Mouse (Mus musculus): ENCODE results near the gene Zfp335. TPM values are rescaled to one million over a fixed set of nuclear protein-coding genes. Genes with fewer than 3 reads are reported as not detected.
A peak's percentile ranks its signal among the peaks of the same experiment; 100 is the strongest.

Zfp335 gene
- total RNA-seq (2015; ENCODE audit: low replicate concordance) (13.4 and 17.9 TPM in 2 replicates), total RNA-seq (2017; ENCODE audit: low replicate concordance) (9.9 and 10.3 TPM in 2 replicates)

DNA sequence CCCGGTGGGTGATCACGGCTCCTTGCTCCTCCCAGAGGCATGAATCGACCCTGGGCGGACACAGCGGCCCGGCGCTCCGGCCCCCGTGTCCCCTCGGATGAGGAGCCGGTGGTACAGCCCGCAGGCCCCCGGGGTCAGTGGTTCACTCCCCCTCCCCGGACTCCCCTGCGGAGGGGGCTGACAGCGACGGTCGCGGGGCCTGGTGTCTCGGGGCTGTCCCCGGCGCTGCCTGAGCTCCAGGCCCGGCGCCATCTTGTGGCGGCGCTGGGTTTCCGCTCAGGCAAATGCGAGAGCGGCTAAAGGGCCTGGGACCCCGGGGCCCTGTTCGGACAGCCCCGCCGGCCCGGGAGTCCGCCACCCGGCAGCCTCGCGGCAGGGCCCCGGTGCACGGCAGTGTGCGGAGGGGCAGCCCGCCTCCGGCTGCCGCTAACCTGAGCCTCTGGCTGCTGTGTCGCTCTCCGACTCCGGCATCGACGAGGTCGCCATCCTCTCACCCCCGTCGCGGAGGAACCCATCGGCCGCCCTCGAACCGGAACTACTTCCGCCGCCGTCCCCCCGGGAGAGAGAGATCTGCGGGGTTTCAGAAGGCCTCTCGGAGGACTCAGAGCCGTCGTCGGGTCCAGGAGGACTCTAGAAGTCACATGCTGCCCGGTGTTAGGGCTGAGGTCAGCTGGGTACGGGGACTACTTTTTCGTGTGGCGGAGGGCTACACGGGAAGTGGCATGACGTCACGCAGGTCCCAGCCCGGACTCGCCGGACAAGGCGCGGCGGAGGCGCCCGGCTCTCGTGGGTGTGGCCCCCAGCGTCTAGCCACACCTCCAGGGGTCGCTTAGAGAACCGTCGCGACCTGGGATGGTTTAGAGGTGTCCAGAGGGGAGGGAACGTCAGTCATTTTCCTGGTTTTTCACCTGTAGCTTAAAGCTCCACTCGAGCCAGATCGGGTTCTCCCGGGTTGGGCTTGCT lies at the start of gene Zfp335:
TSS of gene Zfp335 (minus strand) at position 672 of the 963 bp plus-strand sequence.
- ATAC-seq (replicated peaks; ENCODE audit: low FRiP score, poor library complexity, severe bottlenecking): peak; percentile 82

- ATAC-seq (replicated peaks; ENCODE audit: low FRiP score, poor library complexity, severe bottlenecking): no peak; the same call in 1 of the 2 replicates
Measured at GRCm38 (mm10) chr2:164960716-164961441, 49.3 kb upstream of the Zfp335 start, which contains the start of gene Slc12a5. Slc12a5 (plus strand) TSS chr2:164960802.

DNA sequence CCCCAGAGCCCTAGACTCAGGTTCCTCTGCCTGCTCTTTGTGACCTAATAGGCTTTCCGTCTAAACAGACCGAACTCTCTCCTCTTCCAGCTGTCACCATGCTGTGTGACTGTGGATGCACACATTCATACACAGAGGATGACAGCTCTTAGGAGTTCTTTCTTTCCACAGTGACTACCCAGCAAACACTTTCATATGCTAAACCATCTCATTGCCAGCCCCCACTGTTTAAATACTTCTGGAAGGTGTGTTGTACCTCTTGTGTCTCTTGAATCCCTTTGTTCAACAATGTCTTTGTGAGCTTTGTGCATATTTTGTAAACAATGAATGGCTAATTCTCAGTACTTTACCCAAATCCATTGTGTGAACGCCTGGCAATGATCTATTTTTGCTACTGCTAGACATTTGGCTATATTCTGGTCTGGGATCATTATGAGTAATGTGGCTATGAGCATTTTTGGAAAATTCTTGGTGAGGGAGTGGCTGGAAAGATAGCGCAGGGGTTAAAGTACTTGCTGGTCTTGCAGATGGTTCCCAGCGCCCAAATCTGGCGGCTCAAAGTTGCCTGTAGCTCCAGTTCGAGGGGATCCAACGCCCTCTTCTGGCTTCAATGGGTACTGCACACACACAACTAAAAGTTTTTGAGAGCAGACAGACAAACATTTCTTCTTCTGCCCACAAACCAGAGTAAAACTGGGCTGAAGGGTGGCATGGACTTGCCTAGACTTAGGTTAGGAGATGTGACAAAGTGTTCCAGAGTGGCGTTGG lies 46.2 kb upstream of the Zfp335 start:
- no peak for ATAC-seq (replicated peaks; ENCODE audit: low FRiP score, poor library complexity, severe bottlenecking)

DNA sequence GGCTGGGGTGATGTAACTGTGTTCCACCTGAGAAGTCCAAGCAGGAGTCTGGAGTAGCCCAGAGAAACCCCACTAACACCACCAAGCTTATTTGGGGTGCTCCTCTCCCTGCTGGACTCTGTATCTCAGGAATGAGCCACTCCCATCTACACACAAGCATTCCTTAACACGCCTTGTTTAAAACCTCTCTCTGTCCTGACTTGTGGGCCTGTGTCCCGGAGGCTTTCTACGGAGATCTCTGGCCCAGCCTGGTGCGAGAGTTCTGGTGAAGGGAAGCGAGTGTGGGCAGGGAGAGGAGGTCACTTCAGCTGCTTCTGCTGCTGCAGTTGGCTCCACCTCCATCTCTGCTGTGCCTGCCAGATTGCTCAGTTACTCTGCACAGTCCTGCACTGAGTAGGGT lies 44.6 kb upstream of the Zfp335 start:
- no peak for ATAC-seq (replicated peaks; ENCODE audit: low FRiP score, poor library complexity, severe bottlenecking)

GRCm38 (mm10) chr2:164955725-164956124 lies 44.2 kb upstream of the Zfp335 start:
- no peak for ATAC-seq (replicated peaks; ENCODE audit: low FRiP score, poor library complexity, severe bottlenecking)

DNA sequence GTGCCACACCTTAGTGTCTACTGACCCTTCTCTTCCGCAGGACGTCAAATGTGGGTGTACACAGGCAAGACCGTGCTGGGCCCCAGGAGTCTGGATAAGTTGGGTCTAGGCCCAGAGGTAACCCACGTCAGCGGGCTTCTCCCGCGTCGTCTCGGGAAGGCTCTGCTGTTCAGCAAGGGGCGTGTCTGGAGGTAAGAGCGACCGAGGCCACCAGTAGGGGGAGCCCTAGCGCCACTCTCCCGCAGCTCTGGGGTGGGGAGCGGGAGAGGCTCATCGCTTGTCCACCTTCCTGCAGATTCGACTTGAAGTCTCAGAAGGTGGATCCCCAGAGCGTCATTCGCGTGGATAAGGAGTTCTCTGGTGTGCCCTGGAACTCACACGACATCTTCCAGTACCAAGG lies 41.7 kb upstream of the Zfp335 start:
- peak; percentile 73 for ATAC-seq (replicated peaks; ENCODE audit: low FRiP score, poor library complexity, severe bottlenecking)

DNA sequence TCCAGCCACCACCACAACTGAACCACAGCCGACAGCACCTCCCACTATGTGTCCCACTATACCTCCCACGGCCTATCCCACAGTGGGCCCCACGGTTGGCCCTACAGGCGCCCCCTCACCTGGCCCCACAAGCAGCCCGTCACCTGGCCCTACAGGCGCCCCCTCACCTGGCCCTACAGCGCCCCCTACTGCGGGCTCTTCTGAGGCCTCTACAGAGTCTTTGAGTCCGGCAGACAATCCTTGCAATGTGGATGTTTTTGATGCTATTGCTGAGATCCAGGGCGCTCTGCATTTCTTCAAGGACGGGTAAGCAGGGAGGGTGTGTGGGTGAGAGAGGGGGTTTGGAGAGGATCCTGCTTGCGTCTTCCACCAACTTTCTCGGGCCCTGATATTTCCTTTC lies 40.9 kb upstream of the Zfp335 start:
- ATAC-seq (replicated peaks; ENCODE audit: low FRiP score, poor library complexity, severe bottlenecking): no peak

DNA sequence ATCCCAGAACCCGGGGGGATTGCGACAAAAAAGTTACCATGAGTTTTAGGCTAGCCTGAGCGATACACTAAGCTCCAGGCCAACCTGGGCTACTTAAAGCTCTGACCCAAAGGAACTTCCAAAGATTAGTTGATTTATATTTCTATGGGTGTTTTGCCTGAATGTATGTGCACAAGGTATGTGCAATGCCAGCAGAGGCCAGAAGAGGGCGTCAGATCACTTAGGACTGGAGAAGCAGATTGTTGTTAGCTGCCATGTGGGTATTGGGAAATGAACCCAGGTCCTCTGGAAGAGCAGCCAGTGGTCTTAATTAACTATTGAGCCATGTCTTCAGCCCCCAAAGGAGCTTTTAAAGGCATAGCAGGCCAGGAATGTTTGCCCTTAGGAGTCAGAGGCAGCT lies 40.2 kb upstream of the Zfp335 start:
- no peak for ATAC-seq (replicated peaks; ENCODE audit: low FRiP score, poor library complexity, severe bottlenecking)

DNA sequence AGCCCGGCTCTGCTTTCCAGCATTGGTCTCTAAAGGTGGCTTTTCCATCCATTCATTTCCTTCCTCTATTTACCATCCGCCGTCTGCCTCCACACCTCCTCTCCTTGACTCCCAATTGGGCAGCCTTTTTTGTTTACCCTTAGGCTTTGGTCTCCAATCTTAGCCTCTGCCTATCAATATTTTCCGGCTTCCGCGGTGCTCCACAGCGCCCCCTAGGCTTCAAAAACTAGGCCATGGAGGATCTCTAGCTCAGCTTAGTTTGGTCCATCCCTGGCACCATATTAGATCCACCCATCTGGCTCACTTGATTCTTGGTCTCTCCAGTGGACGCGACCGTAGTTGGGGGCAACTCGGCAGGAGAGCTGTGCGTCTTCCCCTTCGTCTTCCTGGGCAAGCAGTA lies 38.9 kb upstream of the Zfp335 start:
- ATAC-seq (replicated peaks; ENCODE audit: low FRiP score, poor library complexity, severe bottlenecking): no peak

DNA sequence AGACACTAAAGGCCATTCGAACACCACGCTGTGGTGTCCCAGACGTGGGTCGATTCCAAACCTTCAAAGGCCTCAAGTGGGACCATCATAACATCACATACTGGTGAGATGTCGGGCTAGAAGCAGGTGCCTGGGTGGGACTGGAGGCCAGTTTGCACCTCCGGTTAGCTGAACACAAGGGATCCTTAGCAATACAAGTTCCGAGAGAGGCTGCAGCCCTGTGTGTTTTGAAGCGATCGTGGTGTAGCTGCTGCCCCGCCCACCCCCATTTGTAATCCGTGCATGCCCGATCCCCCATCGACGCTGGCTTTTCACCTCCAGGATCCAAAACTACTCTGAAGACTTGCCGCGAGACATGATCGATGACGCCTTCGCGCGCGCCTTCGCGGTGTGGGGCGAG lies 37.4 kb upstream of the Zfp335 start:
- no peak for ATAC-seq (replicated peaks; ENCODE audit: low FRiP score, poor library complexity, severe bottlenecking)

DNA sequence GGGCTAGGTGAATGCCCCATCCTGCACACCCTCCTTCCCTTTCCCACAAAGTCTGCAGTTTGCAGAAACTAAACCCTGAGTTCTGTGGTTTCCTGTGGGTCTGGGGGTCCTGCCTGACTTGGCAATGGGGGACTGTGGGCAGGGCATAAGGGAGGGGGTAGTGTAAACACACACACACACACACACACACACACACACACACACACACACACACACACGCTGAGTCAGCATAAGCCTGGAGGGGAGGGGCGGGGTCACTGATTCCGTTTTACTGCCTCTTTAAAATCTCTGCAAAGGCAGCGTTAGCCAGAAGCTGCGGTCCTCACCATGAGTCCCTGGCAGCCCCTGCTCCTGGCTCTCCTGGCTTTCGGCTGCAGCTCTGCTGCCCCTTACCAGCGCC lies 36.4 kb upstream of the Zfp335 start:
- ATAC-seq (replicated peaks; ENCODE audit: low FRiP score, poor library complexity, severe bottlenecking): no peak

DNA sequence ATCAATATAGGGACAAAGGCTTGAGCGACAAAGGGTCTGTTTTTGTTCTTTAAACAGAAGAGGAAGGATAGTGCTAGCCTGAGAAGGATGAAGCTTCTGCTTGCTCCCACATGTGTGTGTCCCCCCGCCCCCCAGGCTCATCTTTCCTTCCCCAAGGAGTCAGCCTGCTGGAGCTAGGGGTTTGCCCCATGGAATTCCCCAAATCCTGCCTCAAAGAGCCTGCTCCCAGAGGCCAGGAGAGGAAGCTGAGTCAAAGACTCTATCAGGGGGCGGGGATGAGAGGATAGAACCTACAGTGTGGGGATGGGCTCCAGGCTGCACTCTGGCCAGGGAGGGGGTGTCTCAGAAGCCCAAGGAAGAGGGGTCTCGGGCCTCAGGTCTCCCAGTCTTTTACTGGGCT lies 35.9 kb upstream of the Zfp335 start:
- no peak for ATAC-seq (replicated peaks; ENCODE audit: low FRiP score, poor library complexity, severe bottlenecking)

DNA sequence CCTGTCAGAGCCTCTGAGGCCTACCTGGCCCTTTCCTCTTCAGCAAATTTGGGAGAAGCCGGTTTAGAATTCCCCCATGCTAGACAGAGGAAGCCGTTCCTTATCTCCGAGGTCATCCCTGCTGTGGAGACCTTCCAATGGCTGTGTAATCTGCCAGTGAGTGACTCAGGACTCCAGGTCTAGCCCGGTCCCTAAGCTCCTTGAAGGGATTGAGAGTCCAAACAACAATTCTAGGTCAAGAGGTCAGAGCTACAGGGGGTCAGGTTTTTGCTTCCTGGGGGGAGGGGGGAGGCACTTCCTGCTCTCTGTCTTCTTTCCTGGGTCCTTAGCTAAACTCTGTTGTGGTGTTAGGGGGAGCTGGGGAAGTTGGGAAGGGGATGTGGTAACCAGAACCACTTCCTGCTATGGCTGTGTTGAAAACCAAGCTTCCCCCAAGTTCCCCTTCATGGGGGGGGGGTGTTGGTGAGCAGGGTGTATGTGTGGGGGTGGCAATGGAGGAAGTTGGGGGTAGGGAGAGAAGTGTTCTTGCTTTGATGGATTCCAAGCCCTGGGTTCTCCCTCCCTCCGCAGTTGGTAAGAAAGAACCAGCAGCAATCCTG lies 31.2 kb upstream of the Zfp335 start:
- ATAC-seq (replicated peaks; ENCODE audit: low FRiP score, poor library complexity, severe bottlenecking): no peak

GRCm38 (mm10) chr2:164940140-164940830 lies 28.7 kb upstream of the Zfp335 start, which contains the start of gene Mmp9:
Mmp9 (plus strand) TSS chr2:164940780.
- no peak for ATAC-seq (replicated peaks; ENCODE audit: low FRiP score, poor library complexity, severe bottlenecking)

DNA sequence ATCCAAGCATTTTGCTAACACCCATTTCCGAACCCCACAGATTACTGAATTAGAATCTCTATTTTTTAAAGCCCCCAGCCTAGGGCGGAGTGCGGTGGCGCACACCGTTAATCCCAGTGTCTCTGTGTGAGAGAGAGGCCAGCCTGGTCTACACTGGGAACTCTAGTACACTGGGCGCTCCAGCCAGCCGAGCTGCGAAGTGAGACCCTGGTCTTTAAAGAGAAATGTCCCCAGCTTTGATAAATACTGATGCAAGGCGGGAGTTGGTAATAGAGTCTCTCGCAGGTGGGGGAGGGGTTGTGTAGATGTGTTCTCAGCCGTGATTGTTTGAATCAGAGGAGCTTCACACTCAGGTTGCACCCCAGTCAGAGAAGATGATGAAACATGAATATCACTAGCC lies 27.5 kb upstream of the Zfp335 start:
- ATAC-seq (replicated peaks; ENCODE audit: low FRiP score, poor library complexity, severe bottlenecking): no peak

DNA sequence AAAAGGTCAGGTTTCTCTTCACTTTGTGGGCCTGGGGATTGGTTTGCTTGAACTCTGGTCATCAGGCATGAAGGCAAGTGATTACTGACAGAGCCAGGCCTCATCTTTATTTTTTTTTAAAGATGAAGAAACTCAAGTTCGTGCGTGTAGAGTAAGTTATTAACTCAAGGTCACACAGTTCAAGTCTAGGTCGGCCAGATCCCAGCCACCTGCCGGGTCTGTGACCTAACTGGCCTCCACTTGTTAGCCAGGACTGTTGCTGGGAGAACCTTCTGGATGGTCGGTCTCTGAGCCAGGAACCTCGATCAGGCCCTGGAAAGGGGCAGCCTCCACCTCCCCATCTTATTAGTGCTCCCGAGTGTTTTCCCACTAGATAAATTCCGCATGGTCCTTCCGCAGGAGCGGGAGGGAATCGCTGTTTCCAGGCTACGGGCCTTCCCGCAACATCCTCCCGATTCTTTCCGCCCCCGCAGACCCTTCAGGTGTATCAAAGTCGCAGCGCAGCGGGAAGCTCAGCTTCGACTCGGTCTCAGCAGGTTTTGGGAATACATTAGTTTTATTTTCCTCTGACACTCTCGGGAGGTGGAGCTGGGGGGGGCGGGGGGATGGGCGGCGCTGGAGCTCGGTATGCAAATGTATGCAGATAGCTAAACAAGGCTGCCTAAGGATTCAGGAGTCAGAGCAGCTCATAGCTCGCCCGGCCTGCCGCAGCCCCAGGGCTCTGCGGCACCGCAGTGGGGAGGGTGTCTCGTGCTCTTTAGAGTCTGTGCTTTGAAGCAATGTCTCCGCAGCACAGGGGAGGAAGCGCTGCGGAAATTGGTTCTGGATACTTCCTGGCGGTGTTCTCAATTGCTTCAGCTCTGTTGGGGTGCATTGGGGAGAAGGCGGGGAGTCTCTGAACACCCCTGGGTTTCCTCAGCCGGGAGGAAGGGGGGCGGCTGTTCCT lies 26.9 kb upstream of the Zfp335 start:
- no peak for ATAC-seq (replicated peaks; ENCODE audit: low FRiP score, poor library complexity, severe bottlenecking)

DNA sequence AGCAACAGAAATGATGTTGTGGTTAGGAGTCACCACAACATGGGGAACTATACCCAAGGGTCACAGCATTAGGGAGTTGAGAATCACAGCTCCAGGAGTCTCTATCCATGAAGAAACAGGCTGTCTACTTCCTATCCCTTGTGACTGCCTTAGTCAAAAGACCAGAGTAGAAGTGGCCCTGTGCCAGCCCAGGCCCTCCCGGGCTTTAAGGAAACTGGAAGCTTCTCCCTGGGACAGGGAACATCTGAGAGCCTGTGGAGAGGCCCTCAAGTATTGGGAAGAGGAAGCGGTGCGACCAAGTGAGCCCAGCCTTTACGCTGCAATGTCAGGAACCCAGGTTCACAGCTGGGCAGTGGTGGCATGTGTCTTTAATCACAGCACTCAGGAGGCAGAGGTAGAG lies 24.4 kb upstream of the Zfp335 start:
- no peak for ATAC-seq (replicated peaks; ENCODE audit: low FRiP score, poor library complexity, severe bottlenecking)

GRCm38 (mm10) chr2:164933534-164933933 lies 22.0 kb upstream of the Zfp335 start:
- no peak for ATAC-seq (replicated peaks; ENCODE audit: low FRiP score, poor library complexity, severe bottlenecking)

Measured in erythroblast, adult 5-6 weeks (primary cell).